Mouse (Mus musculus) testis, adult 2 months (tissue): ENCODE measurements at regions not wholly inside any gene's neighbourhood (a gene's known extent, or its start where the extent isn't known, plus 50 kb on each side); places are given as distances from the start of the nearest gene placed in this dataset.

ENCODE experiments used
- CTCF ChIP-seq: fragments of 200-500 bp; IDR thresholded peaks from 2 replicates; pipeline ENCODE4 v1.5.1; 2012; ENCODE audit warnings: low read depth, mild to moderate bottlenecking, inconsistent platforms, low read length, moderate library complexity; ENCODE audit not compliant: control insufficient read depth, insufficient read depth, insufficient replicate concordance
- POLR2A ChIP-seq: fragments of 200-500 bp; IDR thresholded peaks from 2 replicates; pipeline ENCODE4 v1.6.1; 2012; ENCODE audit warnings: low read depth, mild to moderate bottlenecking, inconsistent platforms, low read length, moderate library complexity; ENCODE audit not compliant: control insufficient read depth

DNA sequence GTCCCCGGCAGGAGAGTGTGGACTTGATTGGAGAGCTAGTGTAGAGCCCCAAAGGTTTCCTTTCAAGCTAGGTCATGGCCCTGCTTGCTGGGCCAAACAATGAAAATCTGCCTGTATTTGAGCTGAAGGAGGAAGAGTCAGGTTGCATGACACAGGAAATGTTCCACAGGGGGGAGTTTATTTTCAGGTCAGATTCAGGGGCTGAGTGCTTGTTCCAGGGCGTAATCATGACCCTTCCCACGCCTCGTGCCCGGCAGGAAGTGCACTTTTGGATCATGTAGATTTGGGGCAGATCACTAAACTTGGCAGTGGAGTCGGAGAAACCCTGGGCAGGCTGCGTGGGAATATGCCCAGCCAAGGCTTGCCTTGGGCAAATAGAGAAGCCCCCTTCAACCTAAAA is 226.7 kb upstream of the Tgfbr2 start:
- no peak for TF ChIP-seq CTCF
- TF ChIP-seq POLR2A, result no peak
